Mouse (Mus musculus): Measurements from ENCODE around the gene Gorasp1. TPM values are rescaled to one million over a fixed set of nuclear protein-coding genes. Genes with fewer than 3 reads are reported as not detected.

The Gorasp1 gene
- 6.8 TPM for polyA plus RNA-seq (2015; fragmentation: Illumina TruSeq; extraction: RNeasy Lipid Tissue Mini Kit (QIAGEN cat#74804); ENCODE audit: insufficient read depth, low read depth, low replicate concordance)

GRCm38 (mm10) chr9:119937005-119937773 is at the start of gene Gorasp1, which contains the start of gene Ttc21a:
Gene Gorasp1, minus strand, starts transcription at chr9:119937565.
Gene Ttc21a, plus strand, starts transcription at chr9:119937606.

DNA sequence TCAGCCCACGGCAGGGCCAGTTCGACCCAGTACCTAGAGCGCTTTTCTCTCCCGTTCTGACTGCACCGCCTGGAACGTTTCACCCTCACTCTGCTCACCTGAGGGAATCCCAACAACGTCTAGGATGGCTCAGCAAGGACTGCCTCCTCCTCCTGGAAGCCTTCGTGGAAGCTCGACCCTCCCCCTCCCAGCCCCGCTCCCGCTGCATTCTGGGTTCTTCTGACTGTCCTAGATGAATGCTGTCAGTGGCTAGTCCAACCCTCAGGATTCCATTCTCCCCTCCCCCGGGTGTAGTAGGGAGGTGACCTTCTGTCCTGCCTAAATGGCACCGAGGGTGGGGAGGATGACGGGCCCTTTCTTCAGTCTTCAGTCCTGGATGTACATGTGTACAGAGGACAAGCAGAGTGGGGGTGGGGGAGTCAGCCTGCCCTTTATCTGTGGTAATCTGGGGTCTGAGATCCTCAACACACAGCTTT is 47.2 kb upstream of the Gorasp1 start, which contains the start of gene Csrnp1:
Csrnp1 (minus strand) TSS at position 123 of the 476 bp plus-strand sequence.

GRCm38 (mm10) chr9:119894339-119895009 is 42.9 kb downstream of the Gorasp1 start, which contains the start of gene Wdr48:
Gene Wdr48, plus strand, starts transcription at chr9:119894878.

Other genes with a start within 250 kb of the Gorasp1 start
- gene Scn10a, start 218.2 kb downstream of the Gorasp1 start, polyA plus RNA-seq (2015; fragmentation: Illumina TruSeq; extraction: RNeasy Lipid Tissue Mini Kit (QIAGEN cat#74804); ENCODE audit: insufficient read depth, low read depth, low replicate concordance) = not detected
- gene Scn11a, start 112.1 kb downstream of the Gorasp1 start, polyA plus RNA-seq (2015; fragmentation: Illumina TruSeq; extraction: RNeasy Lipid Tissue Mini Kit (QIAGEN cat#74804); ENCODE audit: insufficient read depth, low read depth, low replicate concordance) = not detected
- gene Wdr48, start 42.7 kb downstream of the Gorasp1 start, polyA plus RNA-seq (2015; fragmentation: Illumina TruSeq; extraction: RNeasy Lipid Tissue Mini Kit (QIAGEN cat#74804); ENCODE audit: insufficient read depth, low read depth, low replicate concordance) = 9.2 TPM
- not detected for gene Ttc21a, start within 50 bp of the Gorasp1 start, polyA plus RNA-seq (2015; fragmentation: Illumina TruSeq; extraction: RNeasy Lipid Tissue Mini Kit (QIAGEN cat#74804); ENCODE audit: insufficient read depth, low read depth, low replicate concordance)
- 2.0 TPM for gene Csrnp1, start 47.1 kb upstream of the Gorasp1 start, polyA plus RNA-seq (2015; fragmentation: Illumina TruSeq; extraction: RNeasy Lipid Tissue Mini Kit (QIAGEN cat#74804); ENCODE audit: insufficient read depth, low read depth, low replicate concordance)
- gene Xirp1, start 86.0 kb upstream of the Gorasp1 start, polyA plus RNA-seq (2015; fragmentation: Illumina TruSeq; extraction: RNeasy Lipid Tissue Mini Kit (QIAGEN cat#74804); ENCODE audit: insufficient read depth, low read depth, low replicate concordance) = 0.66 TPM
- gene Cx3cr1, start 132.3 kb upstream of the Gorasp1 start, polyA plus RNA-seq (2015; fragmentation: Illumina TruSeq; extraction: RNeasy Lipid Tissue Mini Kit (QIAGEN cat#74804); ENCODE audit: insufficient read depth, low read depth, low replicate concordance) = 1.1 TPM
- gene Ccr8, start 154.5 kb upstream of the Gorasp1 start, polyA plus RNA-seq (2015; fragmentation: Illumina TruSeq; extraction: RNeasy Lipid Tissue Mini Kit (QIAGEN cat#74804); ENCODE audit: insufficient read depth, low read depth, low replicate concordance) = not detected
- 9.4 TPM for gene Slc25a38, start 172.8 kb upstream of the Gorasp1 start, polyA plus RNA-seq (2015; fragmentation: Illumina TruSeq; extraction: RNeasy Lipid Tissue Mini Kit (QIAGEN cat#74804); ENCODE audit: insufficient read depth, low read depth, low replicate concordance)
- 607 TPM for gene Rpsa, start 190.1 kb upstream of the Gorasp1 start, polyA plus RNA-seq (2015; fragmentation: Illumina TruSeq; extraction: RNeasy Lipid Tissue Mini Kit (QIAGEN cat#74804); ENCODE audit: insufficient read depth, low read depth, low replicate concordance)
- not detected for gene Mobp, start 212.1 kb upstream of the Gorasp1 start, polyA plus RNA-seq (2015; fragmentation: Illumina TruSeq; extraction: RNeasy Lipid Tissue Mini Kit (QIAGEN cat#74804); ENCODE audit: insufficient read depth, low read depth, low replicate concordance)

All from pancreas, adult 10 weeks (tissue).